Comparison of ENCODE assay signal across 8 mouse cellular contexts in genomic region chr4:117156372-117156771, GRCm38 (mm10). TPM values are rescaled to one million over a fixed set of nuclear protein-coding genes. Genes with fewer than 3 reads are reported as not detected.
DNase-seq lines count a peak whose midpoint lies in the region; ATAC-seq and TF ChIP-seq lines count a peak whose summit lies in the region.

No protein-coding gene starts in this region.

- peaks cover 24% of the 10 kb centered on the region for H3K4me1 ChIP-seq in heart, embryonic 16.5 days (ENCODE audit: control insufficient read depth, insufficient read depth, low read length)
- H3K4me1 ChIP-seq in bone marrow, adult 2 months (ENCODE audit: control insufficient read depth, insufficient read depth, low read length), result no peaks in the 10 kb centered on the region; the same call in 1 of the 2 replicates
- peaks cover 25% of the 10 kb centered on the region for H3K4me1 ChIP-seq in hindbrain, embryonic 15.5 days (replicated peaks)
- H3K4me1 ChIP-seq in midbrain, embryonic 14.5 days (ENCODE audit: control insufficient read depth, insufficient read depth, low read length), result 0 out of 2 replicates have a peak, but pooled peaks cover 4% of the 10 kb centered on the region

- no peak for TF ChIP-seq CTCF in bone marrow, adult 2 months (IDR thresholded peaks at IDR 0.05; ENCODE audit: control insufficient read depth, insufficient read depth, low read length)

- no peaks in the 10 kb centered on the region for H3K9me3 ChIP-seq in heart, embryonic 16.5 days (replicated peaks; ENCODE audit: control insufficient read depth, low read length)
- no peaks in the 10 kb centered on the region for H3K9me3 ChIP-seq in hindbrain, embryonic 15.5 days
- H3K9me3 ChIP-seq in midbrain, embryonic 14.5 days (ENCODE audit: control insufficient read depth, low read length), result no peaks in the 10 kb centered on the region

- WGBS in heart, embryonic 16.5 days, result 30% methylated on average over 6 of the region's 6 CpGs
- WGBS in bone marrow, adult 2 months, result 25% methylated on average over 6 of the region's 6 CpGs
- WGBS in hindbrain, embryonic 15.5 days, result 30% methylated on average over 6 of the region's 6 CpGs
- WGBS in midbrain, embryonic 14.5 days, result 31% methylated on average over 6 of the region's 6 CpGs

- peaks cover 36% of the 10 kb centered on the region for H3K36me3 ChIP-seq in heart, embryonic 16.5 days (ENCODE audit: control insufficient read depth, insufficient read depth)
- peaks cover 28% of the 10 kb centered on the region for H3K36me3 ChIP-seq in hindbrain, embryonic 15.5 days
- peaks cover 37% of the 10 kb centered on the region for H3K36me3 ChIP-seq in midbrain, embryonic 14.5 days (ENCODE audit: control insufficient read depth, insufficient read depth, low read length)

- peak overlapping the region; percentile 91 for H3K27ac ChIP-seq in heart, embryonic 16.5 days (ENCODE audit: low read length)
- H3K27ac ChIP-seq in bone marrow, adult 2 months (ENCODE audit: control insufficient read depth, insufficient read depth, low read depth, low read length, poor library complexity), result peak overlapping the region; percentile 78; the same call in 1 of the 2 replicates
- peak overlapping the region; percentile 91 for H3K27ac ChIP-seq in hindbrain, embryonic 15.5 days (replicated peaks)
- H3K27ac ChIP-seq in midbrain, embryonic 14.5 days (replicated peaks; ENCODE audit: low read depth, low read length), result peak overlapping the region; percentile 93; the same call in 1 of the 2 replicates

- H3K4me3 ChIP-seq in heart, embryonic 16.5 days (ENCODE audit: low read length), result peak overlapping the region; percentile 81
- no peak overlapping the region for H3K4me3 ChIP-seq in bone marrow, adult 2 months (replicated peaks; ENCODE audit: control insufficient read depth, low read depth, low read length)
- H3K4me3 ChIP-seq in hindbrain, embryonic 15.5 days, result peak overlapping the region; percentile 72
- peak overlapping the region; percentile 96 for H3K4me3 ChIP-seq in midbrain, embryonic 14.5 days (replicated peaks; ENCODE audit: low read depth, low read length)

- no peak for ATAC-seq in heart, embryonic 16.5 days (replicated peaks; ENCODE audit: extremely low read depth, insufficient read depth, low FRiP score)
- ATAC-seq in hindbrain, embryonic 15.5 days (ENCODE audit: low FRiP score, low read depth), result no peak
- ATAC-seq in midbrain, embryonic 14.5 days (ENCODE audit: low FRiP score, low TSS enrichment), result no peak

- DNase-seq in heart, postnatal 14 days, result no peak
- no peak for DNase-seq in midbrain, embryonic 14.5 days
- no peak for DNase-seq in frontal cortex, postnatal 14 days (ENCODE audit: low spot score in 2 of 2)
- no peak for DNase-seq in B cell, adult 2 months
- no peak for DNase-seq in left cerebral cortex, adult 18-20 months (ENCODE audit: low spot score in 2 of 2)

- H3K4me2 ChIP-seq in heart, embryonic 16.5 days (ENCODE audit: low read depth, low read length), result peak overlapping the region; percentile 54
- peak overlapping the region; percentile 90 for H3K4me2 ChIP-seq in hindbrain, embryonic 15.5 days
- peak overlapping the region; percentile 96 for H3K4me2 ChIP-seq in midbrain, embryonic 14.5 days (ENCODE audit: low read length)

- H3K9ac ChIP-seq in heart, embryonic 16.5 days (ENCODE audit: low read length), result peak overlapping the region; percentile 69
- peak overlapping the region; percentile 84 for H3K9ac ChIP-seq in hindbrain, embryonic 15.5 days
- H3K9ac ChIP-seq in midbrain, embryonic 14.5 days (replicated peaks; ENCODE audit: low read length), result no peak overlapping the region

- intact Hi-C loops in heart, postnatal 14 days (cut with DNase I), result no loop called here

- H3K27me3 ChIP-seq in heart, embryonic 16.5 days (ENCODE audit: control insufficient read depth, insufficient read depth, low read length), result no peaks in the 10 kb centered on the region
- H3K27me3 ChIP-seq in hindbrain, embryonic 15.5 days, result no peaks in the 10 kb centered on the region
- no peaks in the 10 kb centered on the region for H3K27me3 ChIP-seq in midbrain, embryonic 14.5 days (ENCODE audit: control insufficient read depth, insufficient read depth, low read length)

- no peak for TF ChIP-seq POLR2A in bone marrow, adult 2 months (IDR thresholded peaks at IDR 0.05; ENCODE audit: borderline replicate concordance, control insufficient read depth, low read depth, low read length)

RNA-seq across cellular contexts. Expression of gene Rps8, which starts 0.3 kb away (rescaled TPM):
- polyA plus RNA-seq in heart, embryonic 16.5 days (2015; fragmentation: Nextera tagmentation; extraction: Ambion mirVana), result 420 and 513 TPM in 2 replicates
- 100 to 1,000 TPM; 590 to 604 TPM for total RNA-seq in heart, postnatal 14 days (2021)
- polyA plus RNA-seq in bone marrow, adult 2 months (2011; ENCODE audit: insufficient read depth, insufficient read length, low replicate concordance, missing spikeins), result 2,334 and 3,425 TPM in 2 replicates
- polyA plus RNA-seq in hindbrain, embryonic 15.5 days (2015; fragmentation: Nextera tagmentation; extraction: Ambion mirVana), result 468 and 502 TPM in 2 replicates
- 599 and 678 TPM in 2 replicates for polyA plus RNA-seq in midbrain, embryonic 14.5 days (2014; fragmentation: Nextera tagmentation; extraction: Ambion mirVana)
- total RNA-seq in left cerebral cortex, adult 18-20 months (2021), result 100 to 1,000 TPM; 585 to 613 TPM

RNA-seq across cellular contexts. Expression of gene Plk3, which starts 22.6 kb away (rescaled TPM):
- polyA plus RNA-seq in heart, embryonic 16.5 days (2015; fragmentation: Nextera tagmentation; extraction: Ambion mirVana), result 1.9 and 2.2 TPM in 2 replicates
- 1 to 10 TPM; 1.8 to 3.1 TPM for total RNA-seq in heart, postnatal 14 days (2021)
- 3.1 and 7.8 TPM in 2 replicates for polyA plus RNA-seq in bone marrow, adult 2 months (2011; ENCODE audit: insufficient read depth, insufficient read length, low replicate concordance, missing spikeins)
- polyA plus RNA-seq in hindbrain, embryonic 15.5 days (2015; fragmentation: Nextera tagmentation; extraction: Ambion mirVana), result 24.9 and 25.0 TPM in 2 replicates
- polyA plus RNA-seq in midbrain, embryonic 14.5 days (2014; fragmentation: Nextera tagmentation; extraction: Ambion mirVana), result 15.7 and 17.5 TPM in 2 replicates
- 10 to 100 TPM; 16.9 to 17.3 TPM for total RNA-seq in left cerebral cortex, adult 18-20 months (2021)

RNA-seq across cellular contexts. Expression of gene Kif2c, which starts 26.1 kb away (rescaled TPM):
- polyA plus RNA-seq in heart, embryonic 16.5 days (2015; fragmentation: Nextera tagmentation; extraction: Ambion mirVana), result 36.5 and 39.9 TPM in 2 replicates
- 1 to 10 TPM; 1.7 to 3.4 TPM for total RNA-seq in heart, postnatal 14 days (2021)
- polyA plus RNA-seq in bone marrow, adult 2 months (2011; ENCODE audit: insufficient read depth, insufficient read length, low replicate concordance, missing spikeins), result 18.5 and 33.6 TPM in 2 replicates
- polyA plus RNA-seq in hindbrain, embryonic 15.5 days (2015; fragmentation: Nextera tagmentation; extraction: Ambion mirVana), result 12.9 and 14.4 TPM in 2 replicates
- 7.2 and 16.0 TPM in 2 replicates for polyA plus RNA-seq in midbrain, embryonic 14.5 days (2014; fragmentation: Nextera tagmentation; extraction: Ambion mirVana)
- under 1 TPM in 1 of 2 experiments, not detected in 1; 0.16 TPM for total RNA-seq in left cerebral cortex, adult 18-20 months (2021)

RNA-seq across cellular contexts. Expression of gene Tctex1d4, which starts 29.8 kb away (rescaled TPM):
- polyA plus RNA-seq in heart, embryonic 16.5 days (2015; fragmentation: Nextera tagmentation; extraction: Ambion mirVana), result 0.61 and 0.84 TPM in 2 replicates
- total RNA-seq in heart, postnatal 14 days (2021), result not detected
- not detected in 2 replicates for polyA plus RNA-seq in bone marrow, adult 2 months (2011; ENCODE audit: insufficient read depth, insufficient read length, low replicate concordance, missing spikeins)
- polyA plus RNA-seq in hindbrain, embryonic 15.5 days (2015; fragmentation: Nextera tagmentation; extraction: Ambion mirVana), result 0.31 and 1.1 TPM in 2 replicates
- polyA plus RNA-seq in midbrain, embryonic 14.5 days (2014; fragmentation: Nextera tagmentation; extraction: Ambion mirVana), result not detected in 2 replicates
- under 1 TPM in 1 of 2 experiments, not detected in 1; 0.77 TPM for total RNA-seq in left cerebral cortex, adult 18-20 months (2021)

RNA-seq across cellular contexts. Expression of gene Btbd19, which starts 30.8 kb away (rescaled TPM):
- 3.0 and 4.6 TPM in 2 replicates for polyA plus RNA-seq in heart, embryonic 16.5 days (2015; fragmentation: Nextera tagmentation; extraction: Ambion mirVana)
- total RNA-seq in heart, postnatal 14 days (2021), result 1 to 10 TPM; 3.3 to 5.5 TPM
- polyA plus RNA-seq in bone marrow, adult 2 months (2011; ENCODE audit: insufficient read depth, insufficient read length, low replicate concordance, missing spikeins), result 2.9 and 7.0 TPM in 2 replicates
- polyA plus RNA-seq in hindbrain, embryonic 15.5 days (2015; fragmentation: Nextera tagmentation; extraction: Ambion mirVana), result 4.7 and 5.1 TPM in 2 replicates
- 3.2 and 3.4 TPM in 2 replicates for polyA plus RNA-seq in midbrain, embryonic 14.5 days (2014; fragmentation: Nextera tagmentation; extraction: Ambion mirVana)
- total RNA-seq in left cerebral cortex, adult 18-20 months (2021), result 10 to 100 TPM; 13.1 to 14.2 TPM
